Mouse (Mus musculus): ENCODE data around the gene Hes3. TPM values are rescaled to one million over a fixed set of nuclear protein-coding genes. Genes with fewer than 3 reads are reported as not detected.

The Hes3 gene
- polyA plus RNA-seq (2014; fragmentation: Illumina TruSeq; extraction: RNeasy Lipid Tissue Mini Kit (QIAGEN cat#74804); ENCODE audit: low read depth, low replicate concordance), result not detected

DNA sequence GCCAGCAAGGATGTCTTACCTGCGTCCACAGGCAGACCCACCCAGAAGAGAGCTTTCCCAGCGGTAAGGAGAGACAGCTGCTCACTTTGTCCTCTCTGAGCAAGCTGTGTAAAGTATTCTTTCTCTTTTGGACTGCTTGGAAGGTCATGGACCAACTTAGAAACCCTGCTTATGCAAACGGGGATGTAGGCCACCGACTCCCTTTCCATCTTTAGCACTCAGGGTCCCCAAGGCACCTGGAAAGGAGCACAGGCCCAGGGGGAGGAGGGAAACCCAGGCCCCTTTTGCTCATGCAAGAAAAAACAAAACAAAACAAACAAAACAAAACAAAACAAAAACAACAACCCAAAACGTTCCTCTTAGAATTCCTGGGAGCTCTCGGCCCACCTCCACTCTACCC is at the start of gene Hes3:
TSS of gene Hes3 (minus strand) at position 101 of the 400 bp plus-strand sequence.

DNA sequence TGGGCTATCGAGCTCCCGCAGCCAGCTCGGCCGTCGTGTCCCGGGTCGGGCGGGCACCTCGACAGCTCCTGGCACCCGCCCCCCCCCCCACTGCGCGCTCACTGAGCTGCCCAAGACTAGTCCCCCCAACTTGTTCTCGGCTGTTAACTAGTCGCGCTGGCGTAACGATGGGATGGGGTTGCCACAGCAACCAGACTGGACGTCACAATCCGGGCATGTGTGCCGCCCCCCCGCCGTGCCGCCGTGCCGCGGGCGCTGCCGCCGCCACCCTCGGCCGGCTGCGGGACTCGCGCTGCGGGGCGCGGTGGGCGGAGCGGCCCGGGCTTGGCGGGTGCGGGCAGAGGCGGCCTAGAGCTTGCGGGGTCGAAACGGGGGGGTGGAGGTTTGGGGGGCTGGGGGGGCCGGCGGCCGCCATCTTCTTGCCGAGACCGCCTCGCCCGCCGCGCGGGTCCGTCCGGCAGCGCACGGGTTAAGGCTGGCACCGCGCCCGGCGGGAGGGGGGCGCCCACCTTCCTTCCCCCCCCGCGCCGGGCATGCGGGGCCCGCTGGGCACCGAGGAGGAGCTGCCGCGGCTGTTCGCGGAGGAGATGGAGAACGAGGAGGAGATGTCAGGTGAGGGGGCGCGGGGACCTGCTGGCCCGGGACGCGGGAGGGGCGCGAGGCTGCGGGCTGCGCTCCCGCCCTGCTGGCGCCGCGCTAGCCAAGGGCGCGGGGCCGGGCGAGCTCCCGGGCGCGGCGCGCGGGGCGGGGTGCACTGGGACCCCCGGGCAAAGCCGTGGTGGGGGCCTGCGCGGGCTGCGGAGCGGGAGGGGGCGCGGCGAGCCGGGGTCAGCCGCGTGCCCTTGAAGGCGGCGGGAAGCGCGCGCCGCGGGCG is 47.2 kb upstream of the Hes3 start, which contains the start of gene Chd5:
TSS of gene Chd5 (plus strand) at position 233 of the 874 bp plus-strand sequence.

DNA sequence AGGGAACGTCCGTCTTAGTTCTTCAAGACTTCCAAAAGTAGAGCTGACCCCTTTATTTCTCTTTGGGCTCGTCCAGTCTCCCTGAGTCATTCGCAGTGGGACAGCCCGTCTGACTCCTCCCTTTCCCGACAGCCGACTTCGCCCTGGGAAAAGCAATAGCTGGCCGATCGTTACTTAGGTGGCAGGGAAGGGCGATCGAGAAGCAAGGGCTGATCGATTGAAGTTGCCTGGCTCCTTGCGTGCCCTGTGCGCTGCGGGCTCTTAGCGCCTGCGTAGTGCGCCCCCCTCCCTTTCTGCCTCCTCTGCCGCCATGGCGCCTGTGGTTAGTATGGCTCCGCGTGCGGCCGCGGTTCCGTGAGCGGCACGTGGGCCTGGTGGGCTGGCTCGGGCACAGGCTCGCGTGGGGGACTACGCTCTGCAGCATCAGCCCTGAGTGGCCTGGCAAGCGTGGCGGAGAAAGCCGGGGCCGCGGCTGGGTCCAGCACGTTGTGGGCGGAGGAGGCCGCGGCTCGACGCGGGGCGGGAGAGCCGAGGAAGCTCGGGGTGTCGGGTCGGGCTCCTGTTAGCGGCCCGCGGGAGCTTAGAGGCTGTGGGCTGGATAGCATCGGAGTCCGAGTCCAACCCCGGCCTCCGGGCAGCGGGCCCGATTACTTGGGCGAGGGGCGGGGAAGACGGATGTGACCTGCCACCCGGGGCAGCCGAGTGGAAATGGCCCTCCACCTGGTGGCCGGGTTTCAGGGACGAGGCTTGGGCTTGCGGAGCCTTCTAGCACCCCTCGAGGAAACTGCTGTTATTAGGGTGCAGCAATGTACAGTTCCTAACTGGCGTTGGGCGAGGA is 34.3 kb upstream of the Hes3 start, which contains the start of gene Rpl22:
TSS of gene Rpl22 (plus strand) at position 169 of the 838 bp plus-strand sequence.

DNA sequence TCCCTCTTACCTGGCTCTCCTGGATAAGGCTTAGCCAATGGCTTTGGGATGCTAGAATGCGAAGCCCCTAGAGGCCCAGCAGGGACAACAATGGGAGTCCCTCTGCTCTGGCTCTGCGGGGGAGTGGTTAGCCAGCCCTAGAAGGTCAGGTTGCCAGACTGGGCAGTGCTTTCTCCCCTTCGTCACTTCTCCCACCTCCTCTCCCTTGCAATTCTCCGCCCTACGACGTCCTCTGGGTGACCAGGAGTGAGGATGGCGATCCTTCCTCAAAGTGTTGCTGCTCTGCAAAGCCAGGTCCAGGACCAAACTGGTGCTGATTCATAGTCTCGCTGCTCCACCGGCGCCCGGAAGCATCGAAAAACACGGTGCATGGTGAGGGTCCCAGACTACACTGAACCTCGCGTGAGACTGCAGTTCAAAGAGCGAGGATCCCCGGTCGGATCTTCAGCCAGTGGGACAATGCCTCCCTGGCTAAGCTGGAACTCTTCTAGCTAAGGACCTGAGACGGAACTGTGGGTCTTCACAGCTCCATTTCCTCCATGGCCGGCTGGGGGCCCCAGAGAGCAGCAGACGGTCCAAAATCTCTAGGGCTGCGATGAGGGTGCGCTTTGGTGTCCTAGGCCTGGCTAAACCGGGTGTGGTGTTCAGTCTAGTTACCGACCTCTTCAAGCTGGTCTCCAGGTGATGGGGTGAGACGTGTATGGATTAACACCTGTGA is 27.2 kb upstream of the Hes3 start, which contains the start of gene Rnf207:
TSS of gene Rnf207 (minus strand) at position 477 of the 718 bp plus-strand sequence.

DNA sequence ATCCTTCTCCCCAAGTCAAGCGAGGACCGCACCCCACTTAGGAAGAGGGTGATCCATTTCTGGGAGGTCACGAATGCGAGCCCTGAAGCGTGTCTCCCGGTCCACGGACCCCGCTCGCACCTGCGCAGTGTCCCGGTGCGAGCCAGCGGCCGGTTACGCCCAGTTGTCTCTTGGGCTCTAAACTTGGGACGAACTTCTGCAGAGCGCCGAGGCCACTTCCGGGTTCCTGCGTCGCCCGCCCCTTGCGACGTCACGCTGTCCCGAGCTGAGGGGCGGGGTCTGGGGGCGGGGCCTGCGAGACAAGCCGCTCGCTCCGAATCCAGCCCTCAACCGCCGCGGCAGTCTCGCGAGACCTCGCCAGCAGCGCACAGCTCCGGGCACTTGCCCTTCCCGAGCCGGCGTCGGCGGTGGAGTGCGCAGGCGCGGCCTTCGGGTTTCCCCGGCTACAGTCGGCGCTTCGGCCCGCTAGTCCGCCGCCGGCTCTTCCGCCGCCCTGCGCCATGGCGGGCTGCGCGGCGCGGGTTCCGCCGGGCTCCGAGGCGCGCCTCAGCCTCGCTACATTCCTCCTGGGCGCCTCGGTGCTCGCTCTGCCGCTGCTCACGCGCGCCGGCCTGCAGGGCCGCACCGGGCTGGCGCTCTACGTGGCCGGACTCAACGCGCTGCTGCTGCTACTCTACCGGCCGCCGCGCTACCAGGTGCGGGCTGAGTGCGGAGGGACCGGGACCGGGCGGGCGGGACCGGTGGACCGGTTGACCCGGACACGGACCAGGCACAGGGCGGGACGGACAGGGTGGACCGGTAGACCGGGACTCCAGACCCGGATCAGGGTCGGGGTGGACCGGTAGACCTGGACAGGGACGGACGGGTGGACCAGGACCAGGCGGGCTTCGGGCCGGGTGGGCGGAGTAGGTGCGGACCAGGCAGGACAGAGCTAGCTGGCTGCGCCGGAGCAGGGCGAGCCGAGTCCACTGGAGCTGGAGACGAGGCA is 5.7 kb upstream of the Hes3 start, which contains the start of gene Icmt:
TSS of gene Icmt (plus strand) at position 354 of the 988 bp plus-strand sequence.

DNA sequence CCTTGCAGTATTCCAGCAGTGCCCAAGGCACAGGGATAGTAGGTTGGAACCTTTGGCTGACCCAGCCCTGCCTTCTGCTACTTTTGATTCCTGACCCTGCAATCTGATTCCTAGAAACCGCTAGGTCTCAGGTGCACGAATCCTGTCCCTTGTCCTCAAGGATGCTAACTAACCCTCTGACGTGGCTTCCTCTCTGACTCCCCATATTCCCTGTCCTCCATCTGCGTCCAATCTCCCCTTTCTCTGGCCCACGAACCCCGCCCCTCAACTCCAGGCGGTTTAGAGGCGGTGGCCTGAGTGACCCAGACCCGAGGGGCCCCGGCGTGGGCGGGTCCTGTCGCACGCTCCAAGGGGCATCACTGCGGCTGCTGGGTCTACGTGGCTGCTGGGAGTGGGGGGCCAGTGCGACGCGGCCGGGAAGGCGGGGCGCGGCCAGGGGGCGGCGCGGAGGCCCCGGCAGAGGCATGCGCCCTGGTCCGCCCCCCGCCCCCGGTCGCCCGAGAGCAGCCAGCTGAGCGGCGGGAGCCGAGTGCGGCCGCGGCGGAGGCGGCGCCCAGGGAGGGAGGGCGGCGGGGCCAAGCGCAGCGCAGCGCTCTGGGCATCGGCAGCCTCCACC is 17.7 kb downstream of the Hes3 start, which contains the start of gene Gpr153:
TSS of gene Gpr153 (plus strand) at position 612 of the 616 bp plus-strand sequence.

Other genes with a start within 250 kb of the Hes3 start
- gene Plekhg5, start 219.2 kb downstream of the Hes3 start, polyA plus RNA-seq (2014; fragmentation: Illumina TruSeq; extraction: RNeasy Lipid Tissue Mini Kit (QIAGEN cat#74804); ENCODE audit: low read depth, low replicate concordance), result not detected
- gene Tnfrsf25, start 175.7 kb downstream of the Hes3 start, polyA plus RNA-seq (2014; fragmentation: Illumina TruSeq; extraction: RNeasy Lipid Tissue Mini Kit (QIAGEN cat#74804); ENCODE audit: low read depth, low replicate concordance), result not detected
- gene Espn, start 139.3 kb downstream of the Hes3 start, polyA plus RNA-seq (2014; fragmentation: Illumina TruSeq; extraction: RNeasy Lipid Tissue Mini Kit (QIAGEN cat#74804); ENCODE audit: low read depth, low replicate concordance), result not detected
- not detected for gene Hes2, start 132.8 kb downstream of the Hes3 start, polyA plus RNA-seq (2014; fragmentation: Illumina TruSeq; extraction: RNeasy Lipid Tissue Mini Kit (QIAGEN cat#74804); ENCODE audit: low read depth, low replicate concordance)
- gene Acot7, start 113.5 kb downstream of the Hes3 start, polyA plus RNA-seq (2014; fragmentation: Illumina TruSeq; extraction: RNeasy Lipid Tissue Mini Kit (QIAGEN cat#74804); ENCODE audit: low read depth, low replicate concordance), result 1.2 TPM
- gene Gpr153, start 17.4 kb downstream of the Hes3 start, polyA plus RNA-seq (2014; fragmentation: Illumina TruSeq; extraction: RNeasy Lipid Tissue Mini Kit (QIAGEN cat#74804); ENCODE audit: low read depth, low replicate concordance), result 1.1 TPM
- 12.9 TPM for gene Icmt, start 5.6 kb upstream of the Hes3 start, polyA plus RNA-seq (2014; fragmentation: Illumina TruSeq; extraction: RNeasy Lipid Tissue Mini Kit (QIAGEN cat#74804); ENCODE audit: low read depth, low replicate concordance)
- not detected for gene Rnf207, start 27.3 kb upstream of the Hes3 start, polyA plus RNA-seq (2014; fragmentation: Illumina TruSeq; extraction: RNeasy Lipid Tissue Mini Kit (QIAGEN cat#74804); ENCODE audit: low read depth, low replicate concordance)
- gene Rpl22, start 34.1 kb upstream of the Hes3 start, polyA plus RNA-seq (2014; fragmentation: Illumina TruSeq; extraction: RNeasy Lipid Tissue Mini Kit (QIAGEN cat#74804); ENCODE audit: low read depth, low replicate concordance), result 314 TPM
- gene Chd5, start 47.0 kb upstream of the Hes3 start, polyA plus RNA-seq (2014; fragmentation: Illumina TruSeq; extraction: RNeasy Lipid Tissue Mini Kit (QIAGEN cat#74804); ENCODE audit: low read depth, low replicate concordance), result 0.41 TPM
- not detected for gene Nphp4, start 185.0 kb upstream of the Hes3 start, polyA plus RNA-seq (2014; fragmentation: Illumina TruSeq; extraction: RNeasy Lipid Tissue Mini Kit (QIAGEN cat#74804); ENCODE audit: low read depth, low replicate concordance)
- gene Kcnab2, start 186.2 kb upstream of the Hes3 start, polyA plus RNA-seq (2014; fragmentation: Illumina TruSeq; extraction: RNeasy Lipid Tissue Mini Kit (QIAGEN cat#74804); ENCODE audit: low read depth, low replicate concordance), result 3.1 TPM

Measured in adrenal gland, adult 10 weeks (tissue).